Mouse (Mus musculus): Measurements from ENCODE around the gene Mllt10. TPM values are rescaled to one million over a fixed set of nuclear protein-coding genes. Genes with fewer than 3 reads are reported as not detected.

Mllt10 gene
- total RNA-seq, 2 experiments from 2014 or later, result 41.4 to 44.8 TPM

- no peak for DNase-seq (ENCODE audit: low spot score in 2 of 2)
These were observed 180.5 kb downstream of the Mllt10 start for GRCm38 (mm10) chr2:18235524-18235923.

DNA sequence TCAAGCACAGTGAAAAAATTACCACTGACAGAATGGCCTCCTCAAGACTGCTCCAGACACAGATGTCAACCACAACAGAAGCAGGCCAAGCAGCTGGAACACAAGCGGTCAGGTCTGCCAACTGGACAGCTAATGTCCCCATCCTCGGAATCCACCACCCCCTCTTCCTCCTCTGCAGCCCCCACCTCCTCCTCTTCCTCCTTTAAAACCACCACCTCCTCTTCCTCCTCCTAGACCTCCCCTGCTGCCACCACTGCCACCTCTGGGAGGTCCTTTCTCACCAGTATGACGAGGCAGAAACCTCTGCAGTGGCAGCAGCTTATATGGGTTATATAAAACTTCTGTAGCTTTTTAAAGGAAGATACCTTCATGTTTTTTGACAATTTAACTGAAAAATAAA, 194.2 kb downstream of the Mllt10 start:
- DNase-seq (ENCODE audit: low spot score in 2 of 2), result no peak

Small RNAs within 50 kb of the gene (microRNA-seq; reads per million reads assigned to microRNA genes)
- gene Gm23638 (ENCODE audit: borderline number of aligned reads in 2 of 2) (0 reads per million in 2 experiments), gene Mir7655 (ENCODE audit: borderline number of aligned reads in 2 of 2) (3.7 to 3.8 reads per million in 2 experiments)

Other genes starting within 250 kb of the Mllt10 start
- not detected for gene H2al2a, start 58.3 kb upstream of the Mllt10 start, total RNA-seq (2021)
- gene A930004D18Rik, start 17.5 kb upstream of the Mllt10 start, total RNA-seq (2021), result 1 to 10 TPM; 1.4 to 2.3 TPM
- gene Skida1, start 6.2 kb upstream of the Mllt10 start, total RNA-seq (2021), result 1 to 10 TPM; 1.6 to 2.0 TPM

Data from adrenal gland, adult 18-20 months (tissue).